Mouse (Mus musculus): ENCODE results near the gene Traf3ip1.

DNA sequence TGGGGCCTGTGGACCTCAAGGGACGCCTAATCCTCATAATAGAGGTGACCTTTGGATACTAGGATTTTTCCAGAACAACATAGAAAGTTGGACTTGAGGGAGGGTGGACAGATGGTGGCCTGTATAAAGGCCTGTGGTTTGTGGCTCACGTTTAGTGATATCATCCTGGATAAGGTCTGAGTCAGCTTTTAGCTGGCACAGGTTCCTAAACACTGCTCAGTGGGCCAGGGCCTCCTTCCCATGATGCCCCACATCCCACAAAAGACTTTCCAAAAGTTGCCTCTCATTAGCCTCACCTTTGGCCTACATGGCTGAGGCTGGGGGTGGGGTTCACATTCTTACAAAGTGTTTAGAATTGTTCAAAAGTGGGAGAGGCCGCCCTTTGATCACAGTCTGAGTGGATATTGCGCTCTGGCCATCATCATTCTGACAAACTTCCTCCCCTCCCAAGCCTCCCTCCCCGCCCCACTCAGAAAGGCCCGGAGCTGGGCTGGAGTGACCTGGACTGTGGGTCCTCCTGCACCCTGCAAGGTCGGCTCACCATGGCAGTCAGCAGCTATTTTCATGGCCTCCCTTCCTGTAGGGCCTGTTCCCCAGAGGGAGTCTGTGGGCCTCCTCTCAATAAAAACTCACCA lies 83.6 kb downstream of the Traf3ip1 start:
- no peak for TF ChIP-seq CTCF (IDR thresholded peaks at IDR 0.05; ENCODE audit: control insufficient read depth, insufficient read depth, low read length)
- no peak for TF ChIP-seq POLR2A (IDR thresholded peaks at IDR 0.05; ENCODE audit: borderline replicate concordance, control insufficient read depth, low read depth, low read length)
